ENCODE assay signal across 12 mouse cellular contexts in the genomic region with DNA sequence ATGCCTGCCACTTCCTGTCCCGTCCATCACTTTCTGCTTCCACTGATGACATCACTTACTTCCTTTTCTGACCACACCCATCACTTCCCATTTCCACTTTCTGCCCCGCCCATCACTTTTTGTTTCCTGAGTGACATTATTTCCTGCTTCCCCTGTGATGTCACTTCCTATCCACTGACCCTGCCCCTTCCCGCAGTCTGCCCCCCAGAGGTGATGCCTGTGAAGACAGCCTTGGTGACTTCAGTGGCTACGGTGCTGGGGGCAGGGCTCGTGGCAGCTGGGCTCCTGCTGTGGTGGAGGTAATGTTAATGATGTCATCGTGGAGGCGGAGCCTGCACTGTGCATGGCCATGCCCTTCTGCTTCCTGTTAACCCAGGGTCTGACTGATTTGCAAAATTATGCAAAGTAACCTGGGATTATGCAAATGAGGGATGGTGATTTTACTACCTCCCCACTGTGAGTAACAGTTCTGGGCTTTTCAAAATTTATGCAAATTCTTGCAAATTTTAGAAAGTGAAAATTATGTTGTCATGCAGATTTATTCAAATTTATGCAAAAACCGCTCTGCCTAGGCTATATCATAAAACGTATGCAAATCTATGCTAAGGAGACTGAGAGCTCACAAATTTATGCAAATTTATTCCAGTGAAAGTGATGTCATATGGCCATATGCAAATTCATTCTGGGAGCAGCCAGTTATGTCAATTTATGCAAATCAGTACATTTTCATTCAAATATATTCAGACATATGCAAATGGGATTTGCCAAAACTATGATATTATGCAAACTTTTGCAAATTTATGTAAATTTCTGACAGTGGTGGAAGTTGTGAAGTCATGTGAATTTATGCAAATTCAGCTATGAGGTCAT. TPM values are rescaled to one million over a fixed set of nuclear protein-coding genes. Genes with fewer than 3 reads are reported as not detected.
A peak's percentile ranks its signal among the peaks of the same experiment; 100 is the strongest.
DNase-seq lines count a peak whose midpoint lies in the region; ATAC-seq lines count a peak whose summit lies in the region.
"Had no signal": no experiment of that assay in that cellular context is flagged by ENCODE, and none has a peak within 500 bp of the region (broad histone marks: within the 10 kb centered on the region; RNA-seq: fewer than 3 reads in every experiment).

No protein-coding gene starts in this region.

- intact Hi-C loops in gastrocnemius, postnatal 14 days (cut with DNase I; ENCODE audit: low total_unique reads) = no loop called here

- no peak overlapping the region for H3K4me3 ChIP-seq in midbrain, embryonic 11.5 days (ENCODE audit: low read depth, low read length)

- H3K9ac ChIP-seq in midbrain, embryonic 11.5 days (ENCODE audit: low read length) = no peak overlapping the region

- H3K36me3 ChIP-seq in midbrain, embryonic 11.5 days (ENCODE audit: control insufficient read depth, insufficient read depth, low read length) = 0 out of 2 replicates have a peak, but pooled peaks cover 2% of the 10 kb centered on the region

- DNase-seq in frontal cortex, postnatal 10 days (ENCODE audit: low spot score in 2 of 2) = peak; percentile 38 to 40
- DNase-seq in frontal cortex, postnatal 25 days (ENCODE audit: low spot score in 2 of 2) = no peak
- DNase-seq in 416B (ENCODE audit: low read depth) = peak; percentile 43
- peak; percentile 63 for DNase-seq in brain, embryonic 18.5 days (ENCODE audit: low read depth, low spot score)
- peak; percentile 87 for DNase-seq in midbrain, embryonic 11.5 days (ENCODE audit: low spot score, missing footprints)
- DNase-seq in gastrocnemius, postnatal 14 days = no peak
- DNase-seq in adrenal gland, postnatal 36 days = no peak

- no peak overlapping the region for H3K4me2 ChIP-seq in midbrain, embryonic 11.5 days

- no peak overlapping the region for H3K27ac ChIP-seq in midbrain, embryonic 11.5 days (ENCODE audit: low read depth, low read length)

- 91% methylated on average over 9 of the region's 9 CpGs for WGBS in midbrain, embryonic 11.5 days

- H3K4me1 ChIP-seq in midbrain, embryonic 11.5 days (ENCODE audit: control insufficient read depth, insufficient read depth, low read length) = no peaks in the 10 kb centered on the region

- ATAC-seq in midbrain, embryonic 11.5 days (ENCODE audit: low FRiP score) = peak; percentile 10; the same call in 1 of the 2 replicates
- ATAC-seq in megakaryocyte-erythroid progenitor cell, adult 5-6 weeks (replicated peaks; ENCODE audit: low FRiP score, low TSS enrichment, poor library complexity, severe bottlenecking) = no peak

- H3K27me3 ChIP-seq in midbrain, embryonic 11.5 days (ENCODE audit: control insufficient read depth, insufficient read depth, low read length) = no peaks in the 10 kb centered on the region

- H3K9me3 ChIP-seq in midbrain, embryonic 11.5 days (ENCODE audit: control insufficient read depth, low read length) = peaks cover 68% of the 10 kb centered on the region

RNA-seq across cellular contexts. Expression of a gene that starts 5.9 kb away (rescaled TPM):
- 2.4 and 2.7 TPM in 2 replicates for polyA plus RNA-seq in midbrain, embryonic 11.5 days (2014; fragmentation: Nextera tagmentation; extraction: Ambion mirVana)
- 1 to 10 TPM; 3.3 to 5.6 TPM for total RNA-seq in gastrocnemius, postnatal 14 days (2021)
- total RNA-seq in megakaryocyte-erythroid progenitor cell, adult 5-6 weeks (2014; fragmentation: Nextera tagmentation) = 5.0 and 5.9 TPM in 2 replicates
- 5.9 TPM in 1 of 2 replicates, not detected in the other for total RNA-seq in megakaryocyte-erythroid progenitor cell, adult 5-6 weeks (2017)
- 10 to 100 TPM in 1 of 2 experiments, 1 to 10 TPM in 1; 7.2 to 11.7 TPM for total RNA-seq in adrenal gland, postnatal 36 days (2021)

RNA-seq across cellular contexts. Expression of a gene that starts 29.3 kb away (rescaled TPM):
- not detected in 2 replicates for polyA plus RNA-seq in midbrain, embryonic 11.5 days (2014; fragmentation: Nextera tagmentation; extraction: Ambion mirVana)
- not detected for total RNA-seq in gastrocnemius, postnatal 14 days (2021)
- not detected in 2 replicates for total RNA-seq in megakaryocyte-erythroid progenitor cell, adult 5-6 weeks (2014; fragmentation: Nextera tagmentation)
- not detected in 2 replicates for total RNA-seq in megakaryocyte-erythroid progenitor cell, adult 5-6 weeks (2017)
- total RNA-seq in adrenal gland, postnatal 36 days (2021) = not detected
- total RNA-seq: layer of hippocampus, adult 8-10 months had no signal
- polyA plus RNA-seq: stomach, embryonic 14.5 days had no signal

RNA-seq across cellular contexts. Expression of a gene that starts 49.1 kb away (rescaled TPM):
- not detected in 2 replicates for polyA plus RNA-seq in midbrain, embryonic 11.5 days (2014; fragmentation: Nextera tagmentation; extraction: Ambion mirVana)
- not detected for total RNA-seq in gastrocnemius, postnatal 14 days (2021)
- total RNA-seq in megakaryocyte-erythroid progenitor cell, adult 5-6 weeks (2014; fragmentation: Nextera tagmentation) = not detected in 2 replicates
- total RNA-seq in megakaryocyte-erythroid progenitor cell, adult 5-6 weeks (2017) = not detected in 2 replicates
- total RNA-seq in adrenal gland, postnatal 36 days (2021) = not detected
- total RNA-seq: ES-E14; layer of hippocampus, adult 8-10 months had no signal
- polyA plus RNA-seq: cerebellum, adult 2 months; stomach, embryonic 14.5 days had no signal

Comparison
In these comparisons a context has a peak if more than half of its experiments do, and no peak if none do; other contexts are left out.
1. DNase-seq: peak in frontal cortex, postnatal 10 days (2 of 2), 416B (single experiment), brain, embryonic 18.5 days (single experiment) and midbrain, embryonic 11.5 days (single experiment); none in frontal cortex, postnatal 25 days (0 of 2), gastrocnemius, postnatal 14 days (single experiment) and adrenal gland, postnatal 36 days (0 of 2).